Mouse (Mus musculus) ES-E14 (cell line): ENCODE measurements around the gene Uchl4. TPM values are rescaled to one million over a fixed set of nuclear protein-coding genes. Genes with fewer than 3 reads are reported as not detected.

Experiments
- DNase-seq: peaks from one replicate; pipeline ENCODE4 v3.0.0-alpha.2; 2013; ENCODE audit warnings: low read depth, low spot score
- H3K27ac ChIP-seq: 2 replicates; pipeline ENCODE4 v1.5.1; 2012; ENCODE audit warnings: low read depth, mild to moderate bottlenecking, low read length, moderate library complexity, mixed read lengths; ENCODE audit not compliant: poor library complexity, insufficient read depth, severe bottlenecking
- H3K36me3 ChIP-seq: 2 replicates; pipeline ENCODE4 v1.6.1; 2012; ENCODE audit warnings: mild to moderate bottlenecking, low read length, moderate library complexity, mixed read lengths; ENCODE audit not compliant: control insufficient read depth, poor library complexity, insufficient read depth, severe bottlenecking
- H3K4me1 ChIP-seq, 2 experiments: fragments of 150-350 bp in 1 of 2; sonication (generic) in 1 of 2; 2 replicates each; pipeline ENCODE4 v1.6.1; 2012; ENCODE audit warnings: low read length in 2 of 2, mild to moderate bottlenecking in 1 of 2, mixed read lengths in 1 of 2; ENCODE audit not compliant: control insufficient read depth in 2 of 2, insufficient read depth in 2 of 2, poor library complexity in 1 of 2
- H3K4me3 ChIP-seq, 2 experiments: fragments of 150-350 bp in 1 of 2; sonication (generic) in 1 of 2; 2 replicates each; pipeline ENCODE4 v1.5.1; 2012; ENCODE audit warnings: low read length in 2 of 2, low read depth in 1 of 2, mild to moderate bottlenecking in 1 of 2, mixed read lengths in 1 of 2; ENCODE audit not compliant: insufficient read depth in 1 of 2, poor library complexity in 1 of 2, severe bottlenecking in 1 of 2
- H3K9ac ChIP-seq: 2 replicates; pipeline ENCODE4 v1.6.1; 2012; ENCODE audit warnings: low read depth, mild to moderate bottlenecking, low read length, mixed read lengths; ENCODE audit not compliant: poor library complexity, insufficient read depth, severe bottlenecking
- H3K9me3 ChIP-seq: fragments of 150-350 bp; sonication (generic); 2 replicates; pipeline ENCODE4 v1.6.1; 2012; ENCODE audit warnings: low read depth, mild to moderate bottlenecking, low read length; ENCODE audit not compliant: control insufficient read depth, insufficient read depth
- CHD2 ChIP-seq: IDR thresholded peaks from 2 replicates; pipeline ENCODE4 v1.6.1; 2014; ENCODE audit warnings: mild to moderate bottlenecking, low read depth, low read length, inconsistent platforms
- HCFC1 ChIP-seq: IDR thresholded peaks from 2 replicates; pipeline ENCODE4 v1.6.1; 2012; ENCODE audit warnings: low read length, inconsistent platforms, borderline replicate concordance; ENCODE audit not compliant: insufficient read depth
- MAFK ChIP-seq: IDR thresholded peaks from 2 replicates; pipeline ENCODE4 v1.6.1; 2014; ENCODE audit warnings: mild to moderate bottlenecking, low read depth, low read length, inconsistent platforms; ENCODE audit not compliant: insufficient read depth
- ZC3H11A ChIP-seq: IDR thresholded peaks from 2 replicates; pipeline ENCODE4 v1.6.1; 2012; ENCODE audit warnings: low read depth, mild to moderate bottlenecking, inconsistent platforms, low read length, borderline replicate concordance
- ZNF384 ChIP-seq: IDR thresholded peaks from 2 replicates; pipeline ENCODE4 v1.6.1; 2012; ENCODE audit warnings: low read depth, low read length, inconsistent platforms
- in situ Hi-C, 2 experiments: fragments of 600-800 bp; cut with MboI; formaldehyde crosslinking; loops; one replicate each; pipeline ENCODE4 v1.15.1; 2025; ENCODE audit warnings: low sequenced_read_pairs in 2 of 2, inconsistent platforms in 1 of 2; ENCODE audit not compliant: unreplicated experiment in 2 of 2
- total RNA-seq: library from RNA; depleted of rRNA; stranded (reverse); fragments of 300-350 nt; gene quantifications from 2 replicates; pipeline ENCODE4 v1.2.3, GENCODE M21; 2012; rRNA removed

The Uchl4 gene
- total RNA-seq = 0.48 and 0.54 TPM in 2 replicates

DNA sequence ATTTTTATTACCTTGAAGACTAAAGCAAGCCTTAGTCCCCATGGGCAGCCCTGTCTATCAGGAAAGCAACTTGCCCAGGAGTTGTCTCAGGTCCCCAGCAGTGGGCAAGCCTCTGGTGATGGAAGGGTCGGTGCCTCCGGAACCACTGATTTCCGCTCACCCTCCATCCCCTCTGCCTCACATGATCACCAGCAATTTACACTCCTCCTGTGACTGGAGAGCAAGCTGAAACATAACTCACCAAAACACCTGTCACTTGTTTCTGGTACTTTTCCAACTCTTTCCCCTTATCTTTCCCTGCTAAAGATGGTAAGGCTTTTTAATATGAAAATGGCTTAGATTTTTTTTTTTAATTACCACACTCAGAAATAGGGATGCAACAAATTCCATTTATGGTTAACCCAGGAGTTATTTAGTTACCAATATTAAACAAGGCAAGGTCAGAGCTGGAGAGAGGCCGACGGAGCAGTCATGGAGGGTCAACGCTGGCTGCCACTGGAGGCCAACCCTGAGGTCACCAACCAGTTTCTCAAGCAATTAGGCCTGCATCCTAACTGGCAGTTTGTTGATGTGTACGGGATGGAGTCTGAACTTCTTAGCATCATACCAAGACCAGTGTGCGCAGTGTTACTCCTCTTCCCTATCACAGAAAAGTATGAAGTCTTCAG is at the start of gene Uchl4:
Uchl4 (plus strand) TSS at position 434 of the 668 bp plus-strand sequence.
- Histone ChIP-seq H3K4me1 (no peaks in the 10 kb centered on the region; a peak in 1 of 4 replicates), H3K9me3 (no peaks in the 10 kb centered on the region), H3K9ac (no peak within 1 kb of the TSS), H3K36me3 (no peaks in the 10 kb centered on the region; the same call in none of the 2 replicates), H3K27ac (no peak within 1 kb of the TSS), H3K4me3 (no peak within 1 kb of the TSS)
- DNase-seq = no peak
- in situ Hi-C loops = no loop called here
- TF ChIP-seq ZC3H11A = no peak

DNA sequence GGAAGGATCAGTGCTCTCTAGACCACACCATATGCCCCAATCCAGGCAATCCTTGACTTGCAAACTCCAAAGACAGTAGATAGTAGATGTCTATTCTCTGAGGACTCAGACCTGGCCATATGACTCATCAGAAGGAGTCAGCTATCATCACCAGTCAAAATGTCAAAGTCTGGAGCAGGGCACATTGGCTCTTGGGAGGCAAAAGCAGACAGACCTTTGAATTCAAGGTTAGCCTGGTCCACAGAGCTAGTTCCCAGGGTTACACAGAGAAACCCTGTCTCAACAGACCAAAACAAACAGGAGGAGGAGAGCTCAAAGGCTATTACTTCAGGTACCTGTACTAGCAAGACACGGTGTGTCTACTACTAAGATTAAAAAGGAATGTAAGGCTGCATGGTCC is 41.1 kb upstream of the Uchl4 start:
- Histone ChIP-seq H3K36me3 (peaks cover 30% of the 10 kb centered on the region), H3K9ac (no peak overlapping the region), H3K9me3 (no peaks in the 10 kb centered on the region), H3K27ac (no peak overlapping the region), H3K4me3 (no peak overlapping the region), H3K4me1 (peaks cover 10 to 31% of the 10 kb centered on the region in 2 experiments)
- DNase-seq = no peak
- in situ Hi-C loops = no loop called here
- TF ChIP-seq MAFK (no peak), HCFC1 (no peak), CHD2 (no peak), ZNF384 (no peak)

DNA sequence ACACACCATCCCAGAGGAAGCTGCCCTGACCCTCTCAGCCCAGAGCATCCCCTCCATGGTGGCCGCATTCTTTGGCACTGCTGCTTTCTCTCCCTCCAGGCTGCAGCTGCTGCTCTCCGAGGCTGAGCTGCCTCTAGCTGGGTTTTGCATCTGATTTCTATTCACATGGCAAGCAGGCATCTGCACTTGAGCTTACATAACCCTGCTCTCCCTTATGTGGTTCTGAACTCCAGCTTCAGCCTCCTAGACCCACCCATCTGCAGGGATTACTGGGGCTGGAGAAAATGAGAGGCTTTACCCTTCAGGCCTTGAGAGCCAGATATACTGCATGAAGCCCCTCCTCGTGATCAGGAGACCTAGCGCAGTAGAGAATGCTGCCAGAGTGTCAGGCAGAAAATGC is 39.4 kb upstream of the Uchl4 start:
- Histone ChIP-seq H3K27ac (peak overlapping the region; percentile 58), H3K9me3 (no peaks in the 10 kb centered on the region), H3K4me3 (no peak overlapping the region), H3K36me3 (peaks cover 25% of the 10 kb centered on the region), H3K9ac (peak overlapping the region; percentile 27; the same call in 1 of the 2 replicates), H3K4me1 (peaks cover 15 to 34% of the 10 kb centered on the region in 2 experiments; a peak in 3 of 4 replicates)
- no peak for TF ChIP-seq HCFC1
- TF ChIP-seq MAFK = no peak
- in situ Hi-C loops = no loop called here
- no peak for DNase-seq

DNA sequence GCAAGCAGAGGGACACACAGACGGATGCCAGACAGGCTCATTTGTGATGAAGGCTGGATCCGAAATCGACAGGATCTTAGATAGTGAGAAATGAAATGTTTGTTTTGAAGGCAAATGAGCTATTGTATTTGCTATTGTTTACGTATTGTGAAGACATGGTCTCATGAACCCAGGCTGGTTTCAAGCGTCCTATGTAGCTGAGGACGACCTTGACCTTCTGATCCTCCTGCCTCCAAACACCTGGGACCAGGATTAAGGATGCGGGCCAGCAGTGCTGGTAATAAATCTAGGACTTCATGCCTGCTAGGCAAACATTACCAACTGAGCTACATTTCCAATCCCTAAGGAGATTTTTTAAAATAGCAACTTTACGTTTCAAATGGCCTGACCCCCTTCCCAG is 37.5 kb upstream of the Uchl4 start:
- peaks cover 13% of the 10 kb centered on the region; the same call in 1 of the 2 replicates for H3K36me3 ChIP-seq
- H3K9ac ChIP-seq = no peak overlapping the region
- no peak overlapping the region for H3K4me3 ChIP-seq
- DNase-seq = no peak
- TF ChIP-seq ZNF384 (no peak), MAFK (no peak), ZC3H11A (no peak)
- peaks cover 15 to 44% of the 10 kb centered on the region in 2 experiments for H3K4me1 ChIP-seq
- peak overlapping the region; percentile 84; the same call in 1 of the 2 replicates for H3K27ac ChIP-seq
- H3K9me3 ChIP-seq = no peaks in the 10 kb centered on the region
- in situ Hi-C loops = no loop called here
